Mouse (Mus musculus): ENCODE data around the gene Ccr1. TPM values are rescaled to one million over a fixed set of nuclear protein-coding genes. Genes with fewer than 3 reads are reported as not detected.
"Not testable (repeated sequence)": the region's sequence is repeated elsewhere in the genome, so short reads cannot be mapped to it uniquely, and the experiment has no call there.

Ccr1 gene
- polyA plus RNA-seq, 1 experiment from 2014 or later = 2.9 TPM

GRCm38 (mm10) chr9:123925101-123925946, 43.2 kb downstream of the Ccr1 start:
- H3K4me3 ChIP-seq (ENCODE audit: low read length) = peak overlapping the region; percentile 55
- H3K36me3 ChIP-seq (ENCODE audit: control insufficient read depth, insufficient read depth, low read length) = no peaks in the 10 kb centered on the region
- peak overlapping the region; percentile 89 for H3K27ac ChIP-seq (ENCODE audit: low read depth, low read length)
- H3K9ac ChIP-seq (ENCODE audit: low read depth, low read length) = peak overlapping the region; percentile 69
- ATAC-seq (ENCODE audit: low FRiP score, low TSS enrichment) = peak; percentile 89
- WGBS = 7% methylated on average over 38 of the region's 44 CpGs
- no peaks in the 10 kb centered on the region for H3K4me1 ChIP-seq (ENCODE audit: control insufficient read depth, insufficient read depth, low read length)
- H3K9me3 ChIP-seq (ENCODE audit: control insufficient read depth, low read length) = no peaks in the 10 kb centered on the region
- H3K4me2 ChIP-seq (replicated peaks; ENCODE audit: low read depth, low read length) = peak overlapping the region; percentile 71
- H3K27me3 ChIP-seq (ENCODE audit: control insufficient read depth, insufficient read depth, low read length) = no peaks in the 10 kb centered on the region

- WGBS = under 1% methylated on average over 42 of the region's 49 CpGs
- Histone ChIP-seq H3K27me3 (ENCODE audit: control insufficient read depth, insufficient read depth, low read length) (no peaks in the 10 kb centered on the region), H3K36me3 (ENCODE audit: control insufficient read depth, insufficient read depth, low read length) (no peaks in the 10 kb centered on the region), H3K4me1 (ENCODE audit: control insufficient read depth, insufficient read depth, low read length) (no peaks in the 10 kb centered on the region), H3K9ac (ENCODE audit: low read depth, low read length) (peak overlapping the region; percentile 69), H3K9me3 (ENCODE audit: control insufficient read depth, low read length) (no peaks in the 10 kb centered on the region), H3K27ac (ENCODE audit: low read depth, low read length) (peak overlapping the region; percentile 89), H3K4me2 (replicated peaks; ENCODE audit: low read depth, low read length) (peak overlapping the region; percentile 71), H3K4me3 (ENCODE audit: low read length) (peak overlapping the region; percentile 55)
- ATAC-seq (ENCODE audit: low FRiP score, low TSS enrichment) = peak; percentile 91
Measured at GRCm38 (mm10) chr9:123924589-123925066, 43.9 kb downstream of the Ccr1 start.

- not testable (repeated sequence) for H3K27me3 ChIP-seq (ENCODE audit: control insufficient read depth, insufficient read depth, low read length); H3K4me1 ChIP-seq (ENCODE audit: control insufficient read depth, insufficient read depth, low read length); H3K9ac ChIP-seq (ENCODE audit: low read depth, low read length); H3K36me3 ChIP-seq (ENCODE audit: control insufficient read depth, insufficient read depth, low read length); H3K9me3 ChIP-seq (ENCODE audit: control insufficient read depth, low read length); H3K27ac ChIP-seq (ENCODE audit: low read depth, low read length)
- Histone ChIP-seq H3K4me2 (replicated peaks; ENCODE audit: low read depth, low read length) (peak overlapping the region; percentile 71), H3K4me3 (ENCODE audit: low read length) (peak overlapping the region; percentile 55; the same call in 1 of the 2 replicates)
- WGBS = under 1% methylated on average over 11 of the region's 11 CpGs
- ATAC-seq (ENCODE audit: low FRiP score, low TSS enrichment) = peak; percentile 53
Measured at GRCm38 (mm10) chr9:123924035-123924434, 44.5 kb downstream of the Ccr1 start.

- no peaks in the 10 kb centered on the region for H3K4me1 ChIP-seq (ENCODE audit: control insufficient read depth, insufficient read depth, low read length)
- no peaks in the 10 kb centered on the region for H3K36me3 ChIP-seq (ENCODE audit: control insufficient read depth, insufficient read depth, low read length)
- H3K27ac ChIP-seq (ENCODE audit: low read depth, low read length) = no peak overlapping the region
- peak; percentile 2 for ATAC-seq (ENCODE audit: low FRiP score, low TSS enrichment)
- peak overlapping the region; percentile 45; the same call in 1 of the 2 replicates for H3K9ac ChIP-seq (ENCODE audit: low read depth, low read length)
- no peaks in the 10 kb centered on the region for H3K27me3 ChIP-seq (ENCODE audit: control insufficient read depth, insufficient read depth, low read length)
- peak overlapping the region; percentile 33 for H3K4me3 ChIP-seq (ENCODE audit: low read length)
- peak overlapping the region; percentile 71 for H3K4me2 ChIP-seq (replicated peaks; ENCODE audit: low read depth, low read length)
- H3K9me3 ChIP-seq (ENCODE audit: control insufficient read depth, low read length) = no peaks in the 10 kb centered on the region
- WGBS = 0% methylated on average over 51 of the region's 53 CpGs
Measured at GRCm38 (mm10) chr9:123923146-123923991, 45.1 kb downstream of the Ccr1 start.

Other genes starting within 250 kb of the Ccr1 start
- gene Cxcr6, start 162.2 kb downstream of the Ccr1 start, polyA plus RNA-seq (2014; fragmentation: Nextera tagmentation; extraction: Ambion mirVana) = 0.17 and 0.22 TPM in 2 replicates
- gene Fyco1, start 116.8 kb downstream of the Ccr1 start, polyA plus RNA-seq (2014; fragmentation: Nextera tagmentation; extraction: Ambion mirVana) = 10.6 and 13.2 TPM in 2 replicates
- gene Xcr1, start 106.7 kb downstream of the Ccr1 start, polyA plus RNA-seq (2014; fragmentation: Nextera tagmentation; extraction: Ambion mirVana) = not detected in 2 replicates
- gene Ccr1l1, start 9.7 kb upstream of the Ccr1 start, polyA plus RNA-seq (2014; fragmentation: Nextera tagmentation; extraction: Ambion mirVana) = not detected in 2 replicates
- not detected in 2 replicates for gene Ccr3, start 53.3 kb upstream of the Ccr1 start, polyA plus RNA-seq (2014; fragmentation: Nextera tagmentation; extraction: Ambion mirVana)
- gene Ccr2, start 133.3 kb upstream of the Ccr1 start, polyA plus RNA-seq (2014; fragmentation: Nextera tagmentation; extraction: Ambion mirVana) = 1.6 and 1.9 TPM in 2 replicates
- gene Ccr5, start 152.9 kb upstream of the Ccr1 start, polyA plus RNA-seq (2014; fragmentation: Nextera tagmentation; extraction: Ambion mirVana) = 0.33 and 0.60 TPM in 2 replicates